Mouse (Mus musculus): ENCODE results near the gene Avp. TPM values are rescaled to one million over a fixed set of nuclear protein-coding genes. Genes with fewer than 3 reads are reported as not detected.

Avp gene
- total RNA-seq, 2 experiments from 2014 or later = not detected

DNA sequence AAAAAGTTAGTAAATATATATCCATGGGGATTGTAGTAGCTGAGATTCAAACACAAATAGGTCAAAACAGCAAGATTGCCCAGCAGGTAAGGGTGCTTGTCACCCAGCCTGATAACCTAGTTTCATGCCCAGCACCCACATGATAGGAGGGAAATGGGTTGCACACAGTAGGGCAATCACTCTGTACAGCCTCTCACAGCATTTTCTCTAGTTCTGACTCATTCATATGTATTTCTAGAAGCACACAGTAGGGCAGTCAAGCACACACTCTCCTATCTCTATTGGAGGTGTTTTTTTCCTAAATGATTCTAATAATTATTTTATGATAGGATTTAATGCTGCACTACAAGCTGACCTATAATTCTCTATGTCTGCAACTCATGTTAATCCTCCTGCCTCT lies 12.4 kb downstream of the Avp start:
- DNase-seq = no peak

DNA sequence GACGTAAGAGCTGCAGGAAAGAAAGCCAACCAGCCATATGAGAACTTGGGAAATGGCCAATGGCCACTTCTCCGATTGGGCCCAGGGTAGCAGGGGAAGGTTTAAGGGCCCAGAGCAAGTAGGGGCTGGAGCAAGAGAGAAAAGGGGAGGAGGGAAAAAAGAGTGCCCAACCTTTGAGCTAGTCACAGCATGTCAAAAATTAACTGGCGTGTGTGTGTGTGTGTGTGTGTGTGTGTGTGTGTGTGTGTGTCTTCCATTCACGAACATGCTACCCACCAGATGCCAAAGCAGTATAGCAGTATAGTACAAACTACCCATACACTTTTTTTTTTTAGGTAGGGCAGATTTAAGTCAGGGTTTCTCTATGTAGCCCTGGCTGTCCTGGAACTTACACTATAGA lies 13.4 kb downstream of the Avp start:
- DNase-seq = no peak

DNA sequence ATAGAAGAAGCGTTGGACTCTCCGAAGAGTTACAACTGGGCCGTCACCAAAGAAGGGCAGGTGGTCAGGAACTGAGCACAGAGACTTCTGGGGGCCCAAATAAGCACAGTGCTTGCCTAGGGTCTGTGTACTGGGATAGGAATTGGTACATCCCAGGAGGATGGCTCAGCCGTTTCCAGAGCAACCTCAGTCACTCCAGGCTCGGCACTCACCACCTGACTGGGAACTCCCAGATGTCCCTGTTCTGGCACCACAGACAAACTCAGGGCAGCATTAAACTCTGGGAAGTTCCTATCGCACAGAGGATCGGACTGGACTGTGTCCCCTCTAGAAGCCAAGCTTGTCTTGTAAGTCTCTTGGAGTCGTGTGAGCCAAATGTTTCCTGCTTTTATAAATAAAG lies 17.4 kb downstream of the Avp start:
- no peak for DNase-seq

DNA sequence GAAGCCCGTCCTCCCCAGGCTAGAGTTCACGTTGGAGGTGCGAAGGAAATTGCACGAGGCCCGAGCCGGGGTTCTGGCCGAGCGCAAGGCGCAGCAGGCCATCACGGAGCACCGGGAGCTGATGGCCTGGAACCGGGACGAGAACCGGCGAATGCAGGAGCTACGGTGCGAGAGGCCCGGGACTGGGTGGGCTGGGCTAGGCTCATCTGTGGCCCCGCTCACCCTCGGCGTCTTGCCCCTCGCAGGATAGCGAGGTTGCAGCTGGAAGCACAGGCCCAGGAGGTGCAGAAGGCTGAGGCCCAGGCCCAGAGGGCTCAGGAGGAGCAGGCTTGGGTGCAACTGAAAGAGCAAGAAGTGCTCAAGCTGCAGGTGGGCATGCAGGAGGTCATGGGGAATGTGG lies 18.3 kb downstream of the Avp start:
- no peak for DNase-seq

DNA sequence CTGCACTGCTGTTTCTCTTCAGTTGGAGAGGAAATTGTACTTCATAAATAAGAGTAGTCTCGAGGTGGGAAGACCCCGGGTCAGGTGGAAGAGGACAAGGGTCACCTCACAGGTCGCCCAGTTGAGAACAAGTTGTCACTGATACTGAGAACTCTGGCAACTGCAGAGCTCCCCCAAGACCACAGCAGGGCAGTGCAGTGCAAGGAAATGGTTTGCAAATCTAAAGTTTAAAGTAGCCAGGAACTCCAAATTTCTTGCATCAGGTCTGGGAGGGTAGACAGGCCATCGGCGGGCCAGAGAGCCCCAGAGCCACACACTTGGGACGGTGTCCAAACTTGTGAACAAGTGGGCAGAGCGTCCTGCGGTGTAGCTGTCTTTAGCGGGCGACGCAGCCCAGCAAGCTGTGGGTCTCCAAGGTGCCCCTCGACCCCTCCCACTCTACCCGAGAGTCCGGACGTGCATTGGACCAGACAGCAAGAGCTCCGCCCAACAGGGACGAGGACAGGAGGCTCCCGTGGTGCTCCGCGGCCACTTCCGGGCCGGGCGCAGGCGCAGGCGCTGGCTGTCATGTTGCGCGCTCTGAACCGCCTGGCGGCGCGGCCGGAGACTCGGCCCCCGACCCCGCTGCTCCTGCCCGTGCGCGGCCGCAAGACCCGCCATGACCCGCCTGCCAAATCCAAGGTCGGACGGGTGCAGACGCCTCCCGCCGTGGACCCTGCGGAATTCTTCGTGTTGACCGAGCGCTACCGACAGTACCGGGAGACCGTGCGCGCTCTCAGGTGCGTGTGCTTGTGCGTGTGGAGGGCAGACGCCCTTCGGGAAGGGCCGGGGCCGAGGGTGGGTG lies 18.9 kb downstream of the Avp start, which contains the start of gene Mrps26:
Gene Mrps26, plus strand, starts transcription at position 531 of the 844 bp plus-strand sequence.
- peak; percentile 95 to 97 for DNase-seq

DNA sequence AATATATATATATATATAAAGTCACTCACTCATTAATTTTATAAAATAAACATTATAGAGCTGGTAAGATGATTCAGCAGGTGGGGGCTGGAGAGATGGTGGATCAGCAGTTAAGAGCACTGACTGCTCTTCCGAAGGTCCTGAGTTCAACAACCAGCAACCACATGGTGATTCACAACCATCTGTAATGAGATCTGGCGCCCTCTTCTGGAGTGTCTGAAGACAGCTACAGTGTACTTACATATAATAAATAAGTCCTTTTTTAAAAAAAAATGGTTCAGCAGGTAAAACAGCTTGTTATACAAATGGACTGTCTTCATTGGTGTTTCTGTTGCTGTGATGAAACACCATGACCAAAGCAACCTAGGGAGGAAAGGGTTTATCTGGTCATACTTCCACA lies 24.3 kb downstream of the Avp start:
- no peak for DNase-seq

- DNase-seq = no peak
These were observed 24.9 kb downstream of the Avp start for GRCm38 (mm10) chr2:130557462-130557861.

- no peak for DNase-seq
These were observed 26.1 kb downstream of the Avp start for GRCm38 (mm10) chr2:130556292-130556691.

DNA sequence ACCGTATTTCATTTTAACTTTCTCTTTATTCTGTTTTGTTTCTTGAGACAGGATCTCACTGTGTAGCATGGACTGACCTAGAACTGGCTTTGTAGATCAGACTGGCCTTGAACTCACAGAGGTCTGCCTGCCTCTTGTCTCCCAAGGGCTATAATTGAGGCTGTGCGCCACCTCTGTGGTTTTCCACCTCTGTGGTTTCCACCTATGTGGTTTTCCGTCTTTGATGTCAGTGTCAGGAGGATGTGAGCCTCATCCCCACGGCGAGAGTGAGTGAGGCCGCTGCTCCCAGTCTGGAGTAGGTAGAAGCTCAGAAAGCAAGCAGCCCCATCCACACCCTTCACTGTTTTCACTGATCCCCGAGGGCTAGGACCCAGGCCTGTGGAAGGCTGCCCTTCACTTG lies 27.5 kb downstream of the Avp start:
- no peak for DNase-seq

DNA sequence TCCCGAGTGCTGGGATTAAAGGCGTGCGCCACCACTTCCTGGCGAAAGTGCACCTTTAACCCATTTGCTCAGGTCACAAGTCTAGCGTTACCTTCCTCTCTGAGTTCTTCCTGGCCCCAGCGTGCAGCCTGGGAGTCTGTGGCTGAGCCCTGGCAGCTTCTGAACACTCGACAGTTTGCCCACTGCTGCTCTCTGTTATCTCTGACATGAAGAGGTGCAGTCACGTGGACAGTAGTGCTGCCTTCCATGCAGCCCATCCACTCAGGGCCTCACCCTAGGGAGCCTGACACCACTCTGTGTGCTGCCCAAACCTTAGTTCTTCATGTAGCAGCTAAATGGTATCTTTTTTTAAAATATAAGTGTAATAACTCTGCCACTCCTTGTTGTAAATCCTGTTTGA lies 35.4 kb downstream of the Avp start:
- DNase-seq = no peak

GRCm38 (mm10) chr2:130540266-130540665 lies 42.1 kb downstream of the Avp start:
- DNase-seq = no peak

DNA sequence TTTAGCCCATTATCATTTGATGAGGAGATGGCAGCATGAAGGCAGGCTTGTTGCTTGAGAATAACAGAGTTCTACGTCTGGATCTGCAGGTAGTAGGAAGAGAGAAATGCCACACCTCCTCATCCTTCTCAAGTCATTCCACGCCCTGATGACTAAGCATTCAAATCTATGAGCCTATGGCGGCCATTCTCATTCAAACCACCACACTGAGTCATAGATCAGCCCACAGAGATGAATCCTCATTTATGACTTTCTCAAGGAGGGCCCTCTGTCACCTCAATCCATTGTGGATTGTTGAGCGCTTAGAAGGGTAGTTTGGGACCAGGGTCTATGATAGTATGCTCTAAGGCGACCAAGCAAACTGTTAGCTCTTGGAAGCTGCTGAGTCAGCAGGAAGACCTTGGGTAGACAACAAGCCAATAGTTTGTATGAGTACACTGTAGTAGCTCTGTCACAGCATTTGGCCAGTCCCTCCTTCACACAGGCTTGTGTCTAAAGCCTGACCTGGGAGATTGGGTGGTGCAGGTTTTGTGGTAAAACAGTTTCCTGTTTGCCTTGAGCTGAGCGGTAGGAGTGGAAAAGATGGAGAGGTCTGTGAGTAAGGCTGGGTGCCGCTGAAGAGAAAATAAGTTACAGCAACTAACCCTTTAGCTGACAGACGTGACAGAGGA lies 43.3 kb downstream of the Avp start:
- no peak for DNase-seq

DNA sequence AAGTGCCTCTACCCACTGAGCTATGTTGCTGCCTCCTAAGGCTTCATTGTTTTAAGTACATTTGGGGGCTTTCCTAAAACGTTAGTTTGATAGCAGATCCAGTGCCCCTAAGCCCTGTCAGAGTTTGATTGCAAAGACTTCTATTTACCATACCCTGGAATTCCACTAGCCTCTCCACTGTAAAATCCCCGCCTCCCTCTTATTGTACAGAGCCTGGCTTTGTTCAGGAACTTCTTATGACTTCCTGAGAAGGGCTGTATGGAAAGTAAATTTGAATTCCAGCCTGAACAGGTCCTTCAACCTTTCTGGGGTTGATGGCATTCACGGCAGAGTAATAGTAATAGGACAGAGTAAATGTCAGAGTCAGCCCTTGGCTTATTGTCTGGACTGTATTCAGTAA lies 45.5 kb downstream of the Avp start:
- DNase-seq = no peak

GRCm38 (mm10) chr2:130535017-130535416 lies 47.3 kb downstream of the Avp start:
- no peak for DNase-seq

DNA sequence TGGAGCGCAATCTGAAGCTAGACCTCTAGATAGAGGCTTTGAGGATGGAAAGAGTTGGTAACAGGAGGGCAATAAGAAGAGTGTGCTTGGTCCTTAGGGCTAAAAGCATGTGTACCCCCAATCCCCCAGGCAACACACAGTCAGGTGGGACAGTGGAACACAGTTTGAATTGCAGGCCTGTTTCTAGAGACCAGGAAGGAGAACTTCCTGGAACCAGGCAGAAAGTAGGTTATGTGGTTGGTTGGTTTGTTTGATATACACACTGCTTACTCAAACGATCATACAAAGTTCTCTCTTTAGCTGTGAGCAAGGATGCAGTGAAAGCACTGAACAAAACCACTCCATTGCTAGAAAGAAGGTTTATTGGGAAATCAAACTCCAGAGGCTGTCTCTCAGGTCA lies 50.2 kb downstream of the Avp start:
- no peak for DNase-seq

Small RNA genes lying within 50 kb of the gene (microRNA-seq; reads per million reads assigned to microRNA genes)
- gene Gm23876 = not detected

Other genes starting within 250 kb of the Avp start
- gene Cpxm1, start 185.0 kb downstream of the Avp start, total RNA-seq (2021) = 10 to 100 TPM in 1 of 2 experiments, 1 to 10 TPM in 1; 7.1 to 11.3 TPM
- gene Gm28372, start 177.3 kb downstream of the Avp start, total RNA-seq (2021) = not detected
- gene 1700020A23Rik, start 177.3 kb downstream of the Avp start, total RNA-seq (2021) = not detected
- not detected for gene Tmem239, start 176.1 kb downstream of the Avp start, total RNA-seq (2021)
- 10 to 100 TPM; 62.9 to 63.9 TPM for gene Vps16, start 158.2 kb downstream of the Avp start, total RNA-seq (2021)
- 10 to 100 TPM; 12.9 to 14.6 TPM for gene Pced1a, start 157.9 kb downstream of the Avp start, total RNA-seq (2021)
- 100 to 1,000 TPM; 117 to 143 TPM for gene Ptpra, start 132.3 kb downstream of the Avp start, total RNA-seq (2021)
- 10 to 100 TPM; 56.5 to 70.3 TPM for gene Mrps26, start 18.8 kb downstream of the Avp start, total RNA-seq (2021)
- gene Oxt, start 6.4 kb downstream of the Avp start, total RNA-seq (2021) = not detected
- 10 to 100 TPM; 11.4 to 12.9 TPM for gene Fastkd5, start 47.5 kb upstream of the Avp start, total RNA-seq (2021)
- 1 to 10 TPM; 6.3 to 6.9 TPM for gene Ubox5, start 47.5 kb upstream of the Avp start, total RNA-seq (2021)
- 10 to 100 TPM; 13.2 to 14.8 TPM for gene Lzts3, start 60.2 kb upstream of the Avp start, total RNA-seq (2021)
- 100 to 1,000 TPM; 199 to 232 TPM for gene Ddrgk1, start 82.1 kb upstream of the Avp start, total RNA-seq (2021)
- gene Itpa, start 85.1 kb upstream of the Avp start, total RNA-seq (2021) = 10 to 100 TPM; 28.1 to 31.2 TPM
- 1 to 10 TPM; 3.2 to 3.3 TPM for gene Slc4a11, start 115.0 kb upstream of the Avp start, total RNA-seq (2021)